Mouse (Mus musculus): ENCODE data around the gene Atp1b3.

- TF ChIP-seq CTCF (IDR thresholded peaks at IDR 0.05; ENCODE audit: extremely low read depth, insufficient read length, insufficient replicate concordance, low read depth, low read length): no peak
- TF ChIP-seq POLR2A (IDR thresholded peaks at IDR 0.05; ENCODE audit: low read depth, low read length): no peak
Observed at GRCm38 (mm10) chr9:96398614-96399013, 34.4 kb upstream of the Atp1b3 start.

Data from small intestine, adult 2 months (tissue).